Mouse (Mus musculus): ENCODE measurements around the gene Elane. TPM values are rescaled to one million over a fixed set of nuclear protein-coding genes. Genes with fewer than 3 reads are reported as not detected.

Gene Elane
- polyA plus RNA-seq, 1 experiment from 2014 or later = 1.1 TPM

- no peaks in the 10 kb centered on the region for H3K9me3 ChIP-seq
- peaks cover 49% of the 10 kb centered on the region for H3K4me1 ChIP-seq (replicated peaks)
- no peak overlapping the region for H3K27ac ChIP-seq
- H3K9ac ChIP-seq = peak overlapping the region; percentile 23; the same call in 1 of the 2 replicates
- peaks cover 60% of the 10 kb centered on the region for H3K27me3 ChIP-seq (replicated peaks)
- no peak for ATAC-seq
- 3% methylated on average over 34 of the region's 34 CpGs for WGBS
- H3K36me3 ChIP-seq = no peaks in the 10 kb centered on the region
- peak overlapping the region; percentile 31 for H3K4me3 ChIP-seq (replicated peaks)
- H3K4me2 ChIP-seq (replicated peaks) = peak overlapping the region; percentile 72
These were observed 35.5 kb downstream of the Elane start for GRCm38 (mm10) chr10:79921572-79921971.

GRCm38 (mm10) chr10:79924998-79925784 lies 39.1 kb downstream of the Elane start:
- Histone ChIP-seq H3K9me3 (no peaks in the 10 kb centered on the region), H3K27me3 (replicated peaks) (peaks cover 33% of the 10 kb centered on the region), H3K27ac (peak overlapping the region; percentile 96), H3K4me2 (replicated peaks) (peak overlapping the region; percentile 92), H3K4me3 (replicated peaks) (peak overlapping the region; percentile 98; the same call in 1 of the 2 replicates), H3K36me3 (no peaks in the 10 kb centered on the region), H3K9ac (no peak overlapping the region), H3K4me1 (replicated peaks) (peaks cover 45% of the 10 kb centered on the region)
- 0 out of 2 replicates have a peak, but pooled peaks have one; percentile 0 for ATAC-seq
- 11% methylated on average over 29 of the region's 29 CpGs for WGBS

- peak overlapping the region; percentile 92 for H3K4me2 ChIP-seq (replicated peaks)
- H3K27ac ChIP-seq = peak overlapping the region; percentile 96
- peaks cover 42% of the 10 kb centered on the region for H3K4me1 ChIP-seq (replicated peaks)
- peaks cover 4% of the 10 kb centered on the region; the same call in 1 of the 2 replicates for H3K36me3 ChIP-seq
- H3K27me3 ChIP-seq (replicated peaks) = peaks cover 25% of the 10 kb centered on the region
- H3K9ac ChIP-seq = peak overlapping the region; percentile 97
- peak; percentile 6; the same call in 1 of the 2 replicates for ATAC-seq
- H3K9me3 ChIP-seq = no peaks in the 10 kb centered on the region
- peak overlapping the region; percentile 98 for H3K4me3 ChIP-seq (replicated peaks)
- WGBS = 5% methylated on average over 14 of the region's 15 CpGs
These were observed 39.9 kb downstream of the Elane start for GRCm38 (mm10) chr10:79925785-79926490.

GRCm38 (mm10) chr10:79926491-79927323 lies 40.7 kb downstream of the Elane start, which contains the start of gene Arid3a:
Arid3a (plus strand) TSS chr10:79927043.
- peak; percentile 86 for ATAC-seq
- peaks cover 40% of the 10 kb centered on the region for H3K4me1 ChIP-seq (replicated peaks)
- under 1% methylated on average over 63 of the region's 63 CpGs for WGBS

GRCm38 (mm10) chr10:79927324-79928029 lies 41.4 kb downstream of the Elane start:
- peak overlapping the region; percentile 92 for H3K4me2 ChIP-seq (replicated peaks)
- peaks cover 46% of the 10 kb centered on the region for H3K4me1 ChIP-seq (replicated peaks)
- H3K27ac ChIP-seq = peak overlapping the region; percentile 96
- peak overlapping the region; percentile 98 for H3K4me3 ChIP-seq (replicated peaks)
- no peaks in the 10 kb centered on the region for H3K9me3 ChIP-seq
- peak overlapping the region; percentile 97 for H3K9ac ChIP-seq
- under 1% methylated on average over 54 of the region's 54 CpGs for WGBS
- peaks cover 10% of the 10 kb centered on the region for H3K27me3 ChIP-seq (replicated peaks)
- H3K36me3 ChIP-seq = peaks cover 20% of the 10 kb centered on the region
- ATAC-seq = peak; percentile 36

More at GRCm38 (mm10) chr10:79926491-79927323, 40.7 kb downstream of the Elane start, which contains the start of gene Arid3a:
- Histone ChIP-seq H3K9ac (peak within 1 kb of the TSS; percentile 97), H3K9me3 (no peaks in the 10 kb centered on the region), H3K27me3 (replicated peaks) (peaks cover 18% of the 10 kb centered on the region), H3K36me3 (peaks cover 12% of the 10 kb centered on the region), H3K27ac (peak within 1 kb of the TSS; percentile 96), H3K4me3 (replicated peaks) (peak within 1 kb of the TSS; percentile 98), H3K4me2 (replicated peaks) (peak within 1 kb of the TSS; percentile 92)

GRCm38 (mm10) chr10:79928030-79928694 lies 42.1 kb downstream of the Elane start:
- Histone ChIP-seq H3K4me2 (replicated peaks) (peak overlapping the region; percentile 92), H3K36me3 (peaks cover 21% of the 10 kb centered on the region), H3K4me3 (replicated peaks) (peak overlapping the region; percentile 98), H3K9me3 (no peaks in the 10 kb centered on the region), H3K27ac (peak overlapping the region; percentile 96), H3K27me3 (replicated peaks) (peaks cover 3% of the 10 kb centered on the region; the same call in 1 of the 2 replicates), H3K4me1 (replicated peaks) (peaks cover 53% of the 10 kb centered on the region), H3K9ac (peak overlapping the region; percentile 97)
- ATAC-seq = peak; percentile 2; the same call in 1 of the 2 replicates
- 1% methylated on average over 29 of the region's 29 CpGs for WGBS

GRCm38 (mm10) chr10:79928907-79929701 lies 43.1 kb downstream of the Elane start:
- WGBS = 14% methylated on average over 9 of the region's 9 CpGs
- Histone ChIP-seq H3K9ac (peak overlapping the region; percentile 36), H3K27me3 (replicated peaks) (no peaks in the 10 kb centered on the region), H3K4me3 (replicated peaks) (peak overlapping the region; percentile 98), H3K36me3 (peaks cover 21% of the 10 kb centered on the region), H3K27ac (peak overlapping the region; percentile 66), H3K9me3 (no peaks in the 10 kb centered on the region), H3K4me1 (replicated peaks) (peaks cover 62% of the 10 kb centered on the region), H3K4me2 (replicated peaks) (peak overlapping the region; percentile 92)
- no peak for ATAC-seq

GRCm38 (mm10) chr10:79929967-79930825 lies 44.1 kb downstream of the Elane start:
- H3K4me1 ChIP-seq (replicated peaks) = peaks cover 66% of the 10 kb centered on the region
- H3K27me3 ChIP-seq (replicated peaks) = no peaks in the 10 kb centered on the region
- 84% methylated on average over 18 of the region's 18 CpGs for WGBS
- H3K4me2 ChIP-seq (replicated peaks) = peak overlapping the region; percentile 92
- no peak for ATAC-seq
- no peak overlapping the region for H3K27ac ChIP-seq
- 0 out of 2 replicates have a peak overlapping the region, but pooled peaks have one; percentile 2 for H3K4me3 ChIP-seq (replicated peaks)
- H3K9ac ChIP-seq = no peak overlapping the region
- no peaks in the 10 kb centered on the region for H3K9me3 ChIP-seq
- peaks cover 22% of the 10 kb centered on the region for H3K36me3 ChIP-seq

- Histone ChIP-seq H3K9ac (no peak overlapping the region), H3K27ac (no peak overlapping the region), H3K4me2 (replicated peaks) (no peak overlapping the region), H3K4me3 (replicated peaks) (no peak overlapping the region), H3K36me3 (peaks cover 26% of the 10 kb centered on the region), H3K4me1 (replicated peaks) (peaks cover 68% of the 10 kb centered on the region), H3K27me3 (replicated peaks) (no peaks in the 10 kb centered on the region), H3K9me3 (no peaks in the 10 kb centered on the region)
- no peak for ATAC-seq
- 89% methylated on average over 16 of the region's 16 CpGs for WGBS
These were observed 44.8 kb downstream of the Elane start for GRCm38 (mm10) chr10:79930826-79931186.
